Mouse (Mus musculus) lung, embryonic 14.5 days (tissue): ENCODE measurements around the gene Gm3839. TPM values are rescaled to one million over a fixed set of nuclear protein-coding genes. Genes with fewer than 3 reads are reported as not detected.
"Not testable (repeated sequence)": the region's sequence is repeated elsewhere in the genome, so short reads cannot be mapped to it uniquely, and the experiment has no call there.

Source experiments
- ATAC-seq: fragments of 200-750 bp; cut with Nextera tagmentation; 2 replicates; pipeline ENCODE4 v1.8.0; 2017; ENCODE audit warnings: mild to moderate bottlenecking, moderate TSS enrichment, moderate library complexity; ENCODE audit not compliant: insufficient read depth
- DNase-seq: peaks from one replicate; pipeline ENCODE4 v3.0.0-alpha.2; 2015
- H3K27ac ChIP-seq: fragments of 300-500 bp; sonication (generic); 2 replicates; pipeline ENCODE4 v1.5.1; 2014; ENCODE audit warnings: low read depth, mild to moderate bottlenecking, moderate library complexity
- H3K27me3 ChIP-seq: fragments of 300-500 bp; sonication (generic); 2 replicates; pipeline ENCODE4 v1.6.1; 2014; ENCODE audit warnings: low read length, control low read depth; ENCODE audit not compliant: insufficient read depth
- H3K36me3 ChIP-seq: fragments of 300-500 bp; sonication (generic); 2 replicates; pipeline ENCODE4 v1.6.1; 2014; ENCODE audit warnings: control low read depth; ENCODE audit not compliant: insufficient read depth
- H3K4me1 ChIP-seq: fragments of 300-500 bp; sonication (generic); 2 replicates; pipeline ENCODE4 v1.6.1; 2014; ENCODE audit warnings: antibody characterized with exemption, control low read depth; ENCODE audit not compliant: insufficient read depth
- H3K4me2 ChIP-seq: fragments of 300-500 bp; sonication (generic); 2 replicates; pipeline ENCODE4 v1.6.1; 2014; ENCODE audit warnings: mild to moderate bottlenecking
- H3K4me3 ChIP-seq: fragments of 300-500 bp; sonication (generic); 2 replicates; pipeline ENCODE4 v1.5.1; 2014; ENCODE audit warnings: low read depth, low read length
- H3K9ac ChIP-seq: fragments of 300-500 bp; sonication (generic); 2 replicates; pipeline ENCODE4 v1.6.1; 2014
- H3K9me3 ChIP-seq: fragments of 300-500 bp; sonication (generic); 2 replicates; pipeline ENCODE4 v1.6.1; 2016; ENCODE audit warnings: low read depth, low read length, control low read depth
- CTCF ChIP-seq: IDR thresholded peaks from 2 replicates; pipeline ENCODE4 v1.5.1; 2016; ENCODE audit warnings: antibody characterized with exemption, low read depth
- WGBS: fragments of 180-500 bp; shearing (Covaris S2); extraction: QIAGEN DNeasy Blood & Tissue Kit; methylation state at CpG from one replicate; pipeline ENCODE4 v1.1.7; 2014; 5-methylcytosine and 5-hydroxymethylcytosine counted together
- polyA plus RNA-seq: library from polyadenylated mRNA; unstranded; fragments of >200 nt; fragmentation: Nextera tagmentation; extraction: Ambion mirVana; gene quantifications from 2 replicates; pipeline ENCODE4 v1.2.1, GENCODE M21; 2014

Gene Gm3839
- 1.8 and 1.9 TPM in 2 replicates for polyA plus RNA-seq

DNA sequence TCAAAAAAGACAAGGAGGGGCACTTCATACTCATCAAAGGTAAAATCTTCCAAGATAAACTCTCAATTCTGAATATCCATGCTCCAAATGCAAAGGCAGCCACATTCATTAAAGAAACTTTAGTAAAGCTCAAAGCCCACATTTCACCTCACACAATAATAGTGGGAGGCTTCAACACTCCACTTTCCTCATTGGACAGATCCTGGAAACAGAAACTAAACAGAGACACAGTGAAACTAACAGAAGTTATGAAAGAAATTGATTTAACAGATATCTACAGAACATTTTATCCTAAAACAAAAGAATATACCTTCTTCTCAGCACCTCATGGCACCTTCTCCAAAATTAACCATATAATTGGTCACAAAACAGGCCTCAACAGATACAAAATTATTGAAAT lies at the start of gene Gm3839:
Gene Gm3839, minus strand, starts transcription at position 101 of the 400 bp plus-strand sequence.
- H3K9ac ChIP-seq, ATAC-seq, DNase-seq, H3K4me2 ChIP-seq, H3K27me3 ChIP-seq, H3K27ac ChIP-seq, H3K4me3 ChIP-seq, H3K9me3 ChIP-seq, H3K36me3 ChIP-seq, H3K4me1 ChIP-seq: not testable (repeated sequence)

DNA sequence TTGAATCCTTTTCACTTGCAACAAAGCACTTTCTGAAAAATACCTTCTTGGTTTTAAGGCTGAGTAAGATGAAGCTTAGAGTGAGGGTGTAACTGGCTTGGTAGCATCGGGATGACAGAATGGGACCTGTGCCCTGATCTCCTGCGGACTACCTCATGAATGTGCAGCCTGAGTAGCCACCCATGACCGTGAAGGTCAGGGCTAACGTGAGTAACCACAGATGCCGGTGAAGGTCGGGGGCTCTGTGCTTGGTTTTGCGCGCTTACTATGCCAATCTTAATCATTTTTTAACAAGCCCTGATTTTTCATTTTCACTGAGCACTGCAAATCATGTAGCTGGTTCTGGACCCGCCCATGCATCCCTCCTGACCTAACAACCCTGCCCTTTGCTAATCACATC lies 49.1 kb upstream of the Gm3839 start:
- H3K36me3 ChIP-seq: no peaks in the 10 kb centered on the region
- H3K27ac ChIP-seq: no peak overlapping the region
- no peak overlapping the region for H3K4me3 ChIP-seq
- H3K4me2 ChIP-seq: no peak overlapping the region
- 70% methylated on average over 9 of the region's 9 CpGs for WGBS
- H3K9ac ChIP-seq: no peak overlapping the region
- no peaks in the 10 kb centered on the region for H3K4me1 ChIP-seq
- TF ChIP-seq CTCF: no peak
- ATAC-seq (no peak), DNase-seq (no peak)
- H3K9me3 ChIP-seq: no peaks in the 10 kb centered on the region
- H3K27me3 ChIP-seq: no peaks in the 10 kb centered on the region

DNA sequence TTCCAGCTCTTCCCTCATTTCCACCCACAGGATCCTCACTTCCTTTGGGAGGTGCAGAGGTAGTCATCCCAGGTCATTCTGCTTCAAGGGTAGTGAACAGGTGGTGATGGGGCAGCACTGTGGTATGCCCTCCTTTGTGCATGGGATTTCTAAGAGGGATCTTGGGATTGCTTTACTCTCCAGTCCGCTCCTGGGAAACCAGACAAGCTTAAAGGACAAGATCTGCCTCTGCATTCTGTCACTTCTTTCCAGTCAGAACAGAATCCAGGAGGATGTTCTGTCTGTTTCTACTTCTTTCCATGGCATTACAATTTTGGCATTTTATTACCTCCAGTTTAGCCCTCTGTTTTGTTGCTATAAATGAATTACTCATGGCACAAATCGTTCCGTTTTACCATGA lies 21.3 kb upstream of the Gm3839 start:
- no peak for TF ChIP-seq CTCF

DNA sequence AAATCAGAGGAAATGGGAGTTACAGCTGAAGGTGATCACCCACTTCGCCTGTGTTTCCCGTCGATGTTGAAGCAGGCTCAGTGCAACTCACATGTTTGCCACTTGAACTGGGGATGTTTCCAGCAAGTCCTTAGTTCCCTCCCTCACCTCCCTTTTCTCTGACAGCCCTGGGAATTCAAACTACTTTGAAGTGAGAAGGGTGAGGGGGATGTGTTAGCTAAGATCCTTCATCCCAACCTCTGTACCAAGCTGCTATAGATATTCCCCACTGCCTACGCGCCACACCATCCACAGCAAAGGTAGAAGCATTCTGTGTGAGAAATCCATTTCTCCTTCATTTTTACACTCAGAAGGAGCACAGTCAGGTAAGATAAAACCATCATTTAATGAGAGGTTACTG lies 18.7 kb upstream of the Gm3839 start:
- no peak overlapping the region for H3K4me3 ChIP-seq
- no peak overlapping the region for H3K27ac ChIP-seq
- H3K27me3 ChIP-seq: no peaks in the 10 kb centered on the region
- no peaks in the 10 kb centered on the region for H3K4me1 ChIP-seq
- no peak for TF ChIP-seq CTCF
- no peak overlapping the region for H3K9ac ChIP-seq
- whole genome bisulfite sequencing: 55% methylated on average over 5 of the region's 5 CpGs
- no peak overlapping the region for H3K4me2 ChIP-seq
- no peaks in the 10 kb centered on the region for H3K9me3 ChIP-seq
- no peak for ATAC-seq
- no peak for DNase-seq
- H3K36me3 ChIP-seq: no peaks in the 10 kb centered on the region

More for the DNA sequence above, 21.3 kb upstream of the Gm3839 start:
- Histone ChIP-seq H3K36me3 (no peaks in the 10 kb centered on the region), H3K27me3 (no peaks in the 10 kb centered on the region), H3K27ac (no peak overlapping the region), H3K4me1 (no peaks in the 10 kb centered on the region), H3K4me3 (no peak overlapping the region), H3K9ac (no peak overlapping the region), H3K9me3 (no peaks in the 10 kb centered on the region), H3K4me2 (no peak overlapping the region)
- DNase-seq (no peak), ATAC-seq (no peak)
- 92% methylated on average over 3 of the region's 3 CpGs for WGBS

DNA sequence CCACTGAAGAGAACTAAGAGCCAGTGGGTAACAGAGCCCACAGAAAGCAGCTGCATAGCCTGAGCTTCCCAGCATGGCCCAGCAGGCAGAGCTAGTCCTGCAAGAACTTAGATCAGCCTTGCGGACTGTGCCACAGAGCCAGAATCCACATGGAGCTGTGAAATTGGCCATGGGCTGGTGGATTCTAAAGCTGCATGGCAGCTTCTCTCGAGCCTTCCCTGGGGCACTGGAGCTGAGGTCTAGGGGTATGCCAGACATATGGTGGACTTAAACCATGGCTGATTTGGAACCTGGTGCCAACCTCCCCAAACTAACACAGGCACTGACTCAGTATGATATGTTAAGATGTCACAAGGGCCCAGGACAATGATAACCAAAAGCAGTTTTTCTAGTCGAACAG lies 10.4 kb downstream of the Gm3839 start:
- whole genome bisulfite sequencing: 80% methylated on average over 3 of the region's 3 CpGs
- Histone ChIP-seq H3K9ac (no peak overlapping the region), H3K36me3 (no peaks in the 10 kb centered on the region), H3K9me3 (0 out of 2 replicates have a peak, but pooled peaks cover 3% of the 10 kb centered on the region), H3K27ac (no peak overlapping the region), H3K4me2 (no peak overlapping the region), H3K4me1 (no peaks in the 10 kb centered on the region), H3K27me3 (no peaks in the 10 kb centered on the region), H3K4me3 (no peak overlapping the region)
- no peak for DNase-seq
- no peak for TF ChIP-seq CTCF
- no peak for ATAC-seq

DNA sequence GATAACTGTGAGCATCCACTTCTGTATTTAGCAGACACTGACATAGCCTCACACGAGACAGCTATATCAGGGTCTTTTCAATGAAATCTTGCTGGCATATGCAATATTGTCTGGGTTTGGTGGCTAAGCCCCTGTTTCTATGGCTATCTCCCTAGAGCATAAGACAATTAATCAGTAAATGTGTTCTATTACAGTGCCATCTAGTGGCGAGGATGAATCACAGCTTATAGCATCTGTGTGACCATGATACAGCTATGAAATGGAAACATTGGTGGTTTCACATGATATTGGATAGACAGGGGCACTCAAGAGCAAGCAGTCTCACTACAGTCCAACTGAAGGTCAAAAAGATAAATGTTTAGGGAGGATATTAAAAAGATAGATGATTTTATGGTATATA lies 26.5 kb downstream of the Gm3839 start:
- Histone ChIP-seq H3K4me2 (no peak overlapping the region), H3K27ac (no peak overlapping the region), H3K4me3 (no peak overlapping the region), H3K27me3 (no peaks in the 10 kb centered on the region), H3K9ac (no peak overlapping the region), H3K36me3 (no peaks in the 10 kb centered on the region), H3K4me1 (no peaks in the 10 kb centered on the region), H3K9me3 (no peaks in the 10 kb centered on the region)
- ATAC-seq (no peak), DNase-seq (peak; percentile 58)
- TF ChIP-seq CTCF: peak; percentile 57
- 49% methylated on average over 2 of the region's 2 CpGs for WGBS

DNA sequence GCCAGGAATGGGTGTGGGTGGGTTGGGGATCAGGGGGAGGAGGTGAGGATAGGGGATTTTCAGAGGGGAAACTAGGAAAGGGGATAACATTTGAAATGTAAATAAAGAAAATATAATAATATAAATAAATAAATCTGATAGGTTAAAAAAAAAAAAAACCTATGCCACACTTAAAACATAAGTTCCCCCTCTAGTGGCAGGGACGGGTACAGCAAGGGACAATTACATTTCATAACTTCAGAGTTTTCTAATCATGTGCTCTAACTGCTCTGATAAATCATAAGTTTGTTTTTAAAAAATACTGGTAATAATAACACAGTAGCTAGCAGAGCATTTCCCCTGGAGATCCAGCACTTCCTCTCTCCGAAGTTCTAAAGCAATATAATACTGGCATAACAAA lies 49.4 kb downstream of the Gm3839 start:
- no peak overlapping the region for H3K27ac ChIP-seq
- no peaks in the 10 kb centered on the region for H3K4me1 ChIP-seq
- H3K4me2 ChIP-seq: no peak overlapping the region
- no peak overlapping the region for H3K9ac ChIP-seq
- WGBS: 30% methylated on average over 2 of the region's 2 CpGs
- ATAC-seq: no peak
- peak; percentile 63 for TF ChIP-seq CTCF
- no peak overlapping the region for H3K4me3 ChIP-seq
- H3K9me3 ChIP-seq: no peaks in the 10 kb centered on the region
- DNase-seq: peak; percentile 53
- no peaks in the 10 kb centered on the region for H3K36me3 ChIP-seq
- H3K27me3 ChIP-seq: no peaks in the 10 kb centered on the region

DNA sequence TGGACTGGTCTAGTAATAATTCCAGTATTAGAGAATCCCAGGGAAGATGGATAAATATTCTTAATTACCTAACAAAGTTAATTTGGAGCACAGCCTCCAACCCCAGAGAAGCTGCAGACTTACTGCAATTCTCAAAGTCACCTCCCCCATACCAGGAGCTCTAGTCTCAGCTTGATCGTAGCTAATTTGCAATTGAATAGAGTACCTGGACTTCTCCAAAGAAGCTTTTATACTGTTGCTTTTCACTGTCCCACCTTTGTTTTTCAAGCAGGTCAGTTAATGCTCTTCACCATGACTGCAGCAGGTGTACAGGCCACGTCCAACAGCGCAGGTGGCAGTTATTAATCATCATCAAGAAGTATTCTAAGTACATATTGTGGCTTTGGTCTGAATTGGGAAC lies 68.6 kb downstream of the Gm3839 start:
- not testable (repeated sequence) for DNase-seq, ATAC-seq, H3K9ac ChIP-seq, H3K9me3 ChIP-seq, H3K36me3 ChIP-seq, H3K27ac ChIP-seq, H3K4me3 ChIP-seq, H3K27me3 ChIP-seq, H3K4me2 ChIP-seq, H3K4me1 ChIP-seq
- 83% methylated on average over 3 of the region's 3 CpGs for WGBS
